Mouse (Mus musculus) heart, embryonic 14.5 days (tissue): ENCODE data around the gene Klk1b27. TPM values are rescaled to one million over a fixed set of nuclear protein-coding genes. Genes with fewer than 3 reads are reported as not detected.
"Not testable (repeated sequence)": the region's sequence is repeated elsewhere in the genome, so short reads cannot be mapped to it uniquely, and the experiment has no call there.

Experiments
- ATAC-seq: fragments of 200-750 bp; cut with Nextera tagmentation; 2 replicates; pipeline ENCODE4 v1.8.0; 2017; ENCODE audit warnings: low read depth, moderate TSS enrichment; ENCODE audit not compliant: insufficient number of reproducible peaks, insufficient read depth, low FRiP score
- H3K27ac ChIP-seq, 2 experiments: fragments of 200-500 bp in 1 of 2; fragments of 300-500 bp in 1 of 2; sonication (generic) in 1 of 2; replicated peaks in 1 of 2; 2 replicates each; pipeline ENCODE4 v1.5.1; 2012 to 2014; ENCODE audit warnings: low read depth in 2 of 2, low read length in 2 of 2, control low read depth in 1 of 2, mild to moderate bottlenecking in 1 of 2, mixed read lengths in 1 of 2; ENCODE audit not compliant: control insufficient read depth in 1 of 2, insufficient read depth in 1 of 2
- H3K27me3 ChIP-seq: fragments of 300-500 bp; sonication (generic); 2 replicates; pipeline ENCODE4 v1.6.1; 2014; ENCODE audit warnings: mild to moderate bottlenecking, low read length, control low read depth; ENCODE audit not compliant: control insufficient read depth, insufficient read depth
- H3K36me3 ChIP-seq: fragments of 300-500 bp; sonication (generic); 2 replicates; pipeline ENCODE4 v1.6.1; 2014; ENCODE audit warnings: mild to moderate bottlenecking, control low read depth, low read length, mixed read lengths; ENCODE audit not compliant: control insufficient read depth, insufficient read depth
- H3K4me1 ChIP-seq, 2 experiments: fragments of 200-500 bp in 1 of 2; fragments of 300-500 bp in 1 of 2; sonication (generic) in 1 of 2; 2 replicates each; pipeline ENCODE4 v1.6.1; 2012 to 2014; ENCODE audit warnings: low read length in 2 of 2, control low read depth in 1 of 2, mixed read lengths in 1 of 2; ENCODE audit not compliant: control insufficient read depth in 2 of 2, insufficient read depth in 2 of 2
- H3K4me2 ChIP-seq: fragments of 300-500 bp; sonication (generic); 2 replicates; pipeline ENCODE4 v1.6.1; 2014; ENCODE audit warnings: mild to moderate bottlenecking, low read length
- H3K4me3 ChIP-seq, 2 experiments: fragments of 200-500 bp in 1 of 2; fragments of 300-500 bp in 1 of 2; sonication (generic) in 1 of 2; 2 replicates each; pipeline ENCODE4 v1.5.1; 2012 to 2014; ENCODE audit warnings: low read length in 2 of 2, mild to moderate bottlenecking in 2 of 2, control low read depth in 1 of 2, low read depth in 1 of 2, moderate library complexity in 1 of 2; ENCODE audit not compliant: control insufficient read depth in 1 of 2, insufficient read depth in 1 of 2
- H3K9ac ChIP-seq: fragments of 300-500 bp; sonication (generic); 2 replicates; pipeline ENCODE4 v1.6.1; 2014; ENCODE audit warnings: mild to moderate bottlenecking, low read length
- H3K9me3 ChIP-seq: fragments of 300-500 bp; sonication (generic); 2 replicates; pipeline ENCODE4 v1.6.1; 2016; ENCODE audit warnings: low read length, control low read depth; ENCODE audit not compliant: control insufficient read depth
- WGBS: fragments of 180-500 bp; shearing (Covaris S2); extraction: QIAGEN DNeasy Blood & Tissue Kit; methylation state at CpG from one replicate; pipeline ENCODE4 v1.1.7; 2014; 5-methylcytosine and 5-hydroxymethylcytosine counted together
- polyA plus RNA-seq: library from polyadenylated mRNA; unstranded; fragments of >200 nt; fragmentation: Nextera tagmentation; extraction: Ambion mirVana; gene quantifications from 2 replicates; pipeline ENCODE4 v1.2.1, GENCODE M21; 2014

Klk1b27 gene
- polyA plus RNA-seq, result not detected in 2 replicates

GRCm38 (mm10) chr7:44051990-44052389 lies at the start of gene Klk1b27:
Klk1b27 (plus strand) TSS chr7:44052290.
- not testable (repeated sequence) for H3K36me3 ChIP-seq, H3K4me2 ChIP-seq, ATAC-seq, H3K9me3 ChIP-seq, H3K4me1 ChIP-seq, H3K9ac ChIP-seq, H3K4me3 ChIP-seq, H3K27ac ChIP-seq, H3K27me3 ChIP-seq
- 68% methylated on average over 3 of the region's 3 CpGs for WGBS

GRCm38 (mm10) chr7:44004847-44005246 lies 47.2 kb upstream of the Klk1b27 start:
- no peaks in the 10 kb centered on the region for H3K4me1 ChIP-seq
- H3K36me3 ChIP-seq, result no peaks in the 10 kb centered on the region
- H3K4me2 ChIP-seq, result no peak overlapping the region
- H3K27ac ChIP-seq, result no peak overlapping the region
- no peaks in the 10 kb centered on the region for H3K9me3 ChIP-seq
- H3K9ac ChIP-seq, result no peak overlapping the region
- H3K27me3 ChIP-seq, result no peaks in the 10 kb centered on the region
- H3K4me3 ChIP-seq, result no peak overlapping the region
- no peak for ATAC-seq

GRCm38 (mm10) chr7:44011868-44012267 lies 40.2 kb upstream of the Klk1b27 start, which contains the start of gene Klk1b26:
Klk1b26 (plus strand) TSS chr7:44012168.
- not testable (repeated sequence) for H3K4me3 ChIP-seq, ATAC-seq, H3K36me3 ChIP-seq, H3K27me3 ChIP-seq, H3K4me1 ChIP-seq, H3K9ac ChIP-seq, H3K9me3 ChIP-seq, H3K4me2 ChIP-seq, H3K27ac ChIP-seq

GRCm38 (mm10) chr7:44014666-44015065 lies 37.4 kb upstream of the Klk1b27 start:
- H3K27ac ChIP-seq, ATAC-seq, H3K4me1 ChIP-seq, H3K4me2 ChIP-seq, H3K9me3 ChIP-seq, H3K36me3 ChIP-seq, H3K9ac ChIP-seq, H3K4me3 ChIP-seq, H3K27me3 ChIP-seq: not testable (repeated sequence)
- WGBS, result 76% methylated on average over 6 of the region's 6 CpGs

DNA sequence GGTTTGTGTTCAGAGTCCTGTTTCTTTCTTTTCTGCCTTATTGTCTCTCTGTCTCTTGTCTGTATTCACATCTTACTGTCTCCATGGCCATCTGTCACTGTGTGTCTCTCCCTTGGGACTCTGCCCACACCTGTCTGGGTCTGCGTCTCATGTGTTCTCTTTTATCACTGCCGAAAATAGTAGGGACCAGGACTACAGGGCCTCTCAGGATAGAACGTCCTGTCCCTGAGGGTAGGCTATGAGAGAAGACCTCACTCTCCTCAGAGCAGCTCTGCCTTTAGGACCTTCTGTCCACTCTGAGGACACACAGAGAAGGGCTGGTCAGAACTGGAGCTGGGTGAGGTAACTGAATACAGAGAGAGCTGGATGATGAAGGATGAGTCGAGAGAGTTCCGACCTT lies 37.0 kb upstream of the Klk1b27 start:
- WGBS, result 75% methylated on average over 5 of the region's 5 CpGs
- Histone ChIP-seq H3K4me2 (no peak overlapping the region), H3K4me1 (no peaks in the 10 kb centered on the region), H3K27ac (no peak overlapping the region), H3K9me3 (no peaks in the 10 kb centered on the region), H3K9ac (no peak overlapping the region), H3K36me3 (no peaks in the 10 kb centered on the region), H3K4me3 (no peak overlapping the region), H3K27me3 (no peaks in the 10 kb centered on the region)
- no peak for ATAC-seq

DNA sequence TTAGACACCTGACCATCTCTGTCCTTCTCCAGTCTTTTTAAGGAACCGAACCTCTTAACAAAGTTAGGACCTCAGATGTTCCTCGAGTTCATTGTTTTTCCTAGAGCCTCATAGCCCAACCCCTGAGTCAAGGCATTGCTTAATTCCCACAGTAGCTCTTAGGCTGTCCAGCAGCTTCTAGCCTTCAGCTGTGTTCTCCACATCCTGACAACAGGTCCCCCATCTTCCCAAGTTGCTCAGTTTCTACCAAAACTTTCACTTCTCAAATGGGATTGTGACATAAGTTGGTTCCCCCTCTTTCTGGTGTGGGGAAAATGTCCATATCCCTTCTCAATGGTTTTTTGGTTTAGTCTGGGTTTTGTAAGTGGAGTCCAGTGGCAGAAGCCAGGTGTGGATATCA lies 20.0 kb downstream of the Klk1b27 start:
- H3K9me3 ChIP-seq, result no peaks in the 10 kb centered on the region
- H3K4me1 ChIP-seq, result no peaks in the 10 kb centered on the region
- no peak overlapping the region for H3K4me3 ChIP-seq
- no peaks in the 10 kb centered on the region for H3K36me3 ChIP-seq
- WGBS, result 54% methylated on average over 2 of the region's 2 CpGs
- H3K27ac ChIP-seq, result no peak overlapping the region
- no peaks in the 10 kb centered on the region for H3K27me3 ChIP-seq
- no peak for ATAC-seq
- H3K9ac ChIP-seq, result no peak overlapping the region
- H3K4me2 ChIP-seq, result no peak overlapping the region

DNA sequence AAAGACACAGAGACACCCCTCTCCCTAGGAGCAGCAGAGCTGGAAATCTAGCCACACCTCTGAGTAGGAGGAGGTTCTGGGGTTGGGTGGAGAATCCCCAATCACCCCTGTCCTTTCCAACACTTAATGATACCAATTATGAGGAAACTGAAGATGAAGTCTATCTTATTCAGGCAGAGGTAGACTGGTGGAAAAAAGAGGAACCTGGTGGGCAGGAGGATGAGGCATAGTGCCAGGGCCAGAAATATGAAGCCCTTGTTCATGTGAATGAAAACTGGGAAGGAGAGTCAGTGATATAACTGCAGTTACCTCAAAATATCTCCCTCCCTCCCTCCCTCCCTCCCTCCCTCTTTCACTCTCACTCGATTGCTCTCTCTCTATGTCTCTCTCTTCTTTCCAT lies 25.6 kb downstream of the Klk1b27 start:
- WGBS, result no CpG with 5 or more reads among the region's 1 CpGs
- no peak overlapping the region for H3K4me2 ChIP-seq

DNA sequence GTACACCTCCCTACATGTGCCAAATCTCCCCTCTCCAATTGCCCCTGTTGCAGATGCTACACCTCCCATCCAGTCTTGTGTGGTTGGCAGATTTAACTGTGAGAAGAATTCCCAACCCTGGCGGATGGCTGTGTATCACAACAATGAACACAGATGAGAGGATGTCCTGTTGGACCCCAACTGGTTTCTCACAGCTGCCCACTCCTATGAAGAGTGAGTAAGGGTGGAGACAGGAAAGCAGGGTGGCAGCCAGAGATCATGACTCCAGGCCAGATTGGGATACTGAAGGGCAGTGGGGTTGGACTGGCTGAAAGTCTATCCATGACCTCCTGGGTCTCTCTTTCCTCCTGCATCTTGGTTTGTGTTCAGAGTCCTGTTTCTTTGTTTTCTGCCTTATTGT lies 44.0 kb downstream of the Klk1b27 start:
- H3K27ac ChIP-seq, result no peak overlapping the region
- no peaks in the 10 kb centered on the region for H3K4me1 ChIP-seq
- no peak overlapping the region for H3K4me2 ChIP-seq
- H3K27me3 ChIP-seq, result no peaks in the 10 kb centered on the region
- WGBS, result 69% methylated on average over 1 of the region's 1 CpGs
- H3K9me3 ChIP-seq, result no peaks in the 10 kb centered on the region
- H3K9ac ChIP-seq, result no peak overlapping the region
- H3K4me3 ChIP-seq, result no peak overlapping the region
- no peaks in the 10 kb centered on the region for H3K36me3 ChIP-seq
- no peak for ATAC-seq

More for the DNA sequence above, 25.6 kb downstream of the Klk1b27 start:
- no peak overlapping the region for H3K27ac ChIP-seq
- no peaks in the 10 kb centered on the region for H3K4me1 ChIP-seq
- no peaks in the 10 kb centered on the region for H3K36me3 ChIP-seq
- H3K4me3 ChIP-seq, result no peak overlapping the region
- no peaks in the 10 kb centered on the region for H3K27me3 ChIP-seq
- no peak overlapping the region for H3K9ac ChIP-seq
- no peak for ATAC-seq
- H3K9me3 ChIP-seq, result 0 out of 2 replicates have a peak, but pooled peaks cover 2% of the 10 kb centered on the region
